Mouse (Mus musculus) spleen, postnatal 36 days (tissue): ENCODE results near the gene Nfe2l2.

Experiments used
- DNase-seq, 2 experiments: peaks; one replicate each; pipeline ENCODE4 v3.0.0; 2022; ENCODE audit warnings: low spot score in 2 of 2, mixed read lengths in 1 of 2

Gene Nfe2l2

DNA sequence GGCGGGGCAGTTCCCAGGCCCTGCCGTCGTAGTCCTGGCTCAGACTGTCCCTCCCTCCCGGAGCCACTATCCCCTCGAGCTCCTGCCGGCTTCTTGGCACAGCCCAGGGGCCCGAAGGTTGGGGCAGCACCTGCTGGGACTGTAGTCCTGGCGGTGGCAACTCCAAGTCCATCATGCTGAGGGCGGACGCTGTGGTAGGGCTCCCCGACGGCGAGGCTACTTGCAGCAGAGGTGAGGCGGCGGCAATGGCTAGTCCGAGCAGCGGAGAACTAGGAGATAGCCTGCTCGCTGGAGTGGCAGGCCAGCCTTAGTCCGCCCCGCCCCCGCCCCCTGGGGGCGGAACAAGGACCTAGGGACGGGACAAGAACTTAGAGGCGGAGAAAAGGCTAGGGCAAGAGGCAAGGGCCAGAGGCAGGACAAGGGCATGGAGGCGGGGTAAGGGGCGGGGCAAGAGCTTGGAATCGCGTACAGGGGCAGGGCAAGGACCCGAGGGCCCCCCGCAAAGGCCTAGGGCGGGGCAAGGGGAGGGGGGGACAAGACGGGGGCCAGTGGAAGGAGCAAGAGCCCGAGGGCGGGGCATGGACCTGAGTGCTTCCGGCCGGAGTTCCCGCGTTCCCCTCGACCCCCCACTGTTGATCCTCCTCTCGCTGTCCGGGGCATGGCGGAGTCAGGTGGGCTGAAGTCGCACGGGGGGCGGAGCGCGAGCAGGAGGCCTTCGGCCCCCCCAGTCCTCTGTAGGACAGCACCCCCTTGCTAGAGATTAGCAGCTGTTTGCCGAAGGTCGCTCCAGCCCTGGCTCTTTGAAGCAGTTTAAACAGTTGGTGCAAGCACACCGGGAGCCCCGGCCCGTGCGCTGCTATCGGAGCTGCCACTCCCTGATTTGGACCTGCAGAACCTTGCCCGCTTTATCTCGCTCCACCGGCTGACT is at the start of gene Nfe2l2:
Nfe2l2 (minus strand) TSS at position 408 of the 928 bp plus-strand sequence.
- DNase-seq: peak; percentile 100

DNA sequence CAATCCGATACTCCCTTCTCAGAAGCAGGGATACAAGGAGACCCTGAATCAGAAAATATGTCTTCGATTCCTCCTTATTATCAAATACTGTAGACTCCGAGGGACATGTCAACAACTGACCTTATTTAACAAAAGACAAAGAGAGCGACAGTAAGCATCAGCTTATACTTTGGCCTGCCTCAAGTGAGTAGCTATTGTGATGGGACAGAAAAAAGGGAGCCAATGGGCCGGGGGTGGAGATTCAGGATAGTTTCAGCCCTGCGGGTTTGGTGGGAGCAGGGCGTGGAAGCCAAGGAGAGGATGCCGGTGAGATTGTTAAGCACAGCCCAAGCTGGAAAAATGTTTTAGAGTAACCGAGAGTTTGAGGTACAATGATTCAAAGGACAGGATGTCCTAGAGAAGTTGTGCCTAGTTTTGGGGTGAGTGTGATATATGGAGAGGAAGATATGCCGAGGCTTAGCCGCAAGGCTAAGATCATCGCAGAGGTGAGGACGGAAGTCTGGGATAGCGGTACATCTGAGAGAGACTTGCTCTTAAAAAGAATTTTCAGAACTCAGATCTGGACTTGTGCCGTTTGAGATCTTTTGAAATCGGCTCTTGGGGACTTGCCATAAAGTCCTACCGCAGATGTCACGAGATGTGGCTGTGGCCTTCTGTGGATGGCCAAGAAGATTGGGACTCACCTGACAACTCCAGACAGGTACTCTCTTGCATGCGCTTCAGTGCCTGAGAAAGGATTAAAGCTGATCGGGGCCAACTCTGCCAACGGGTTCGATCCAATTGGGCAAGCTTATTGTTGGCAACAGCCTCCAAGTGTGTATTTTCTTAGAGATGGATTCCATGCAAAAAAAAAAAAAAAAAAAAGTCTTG is 48.1 kb upstream of the Nfe2l2 start:
- no peak for DNase-seq

DNA sequence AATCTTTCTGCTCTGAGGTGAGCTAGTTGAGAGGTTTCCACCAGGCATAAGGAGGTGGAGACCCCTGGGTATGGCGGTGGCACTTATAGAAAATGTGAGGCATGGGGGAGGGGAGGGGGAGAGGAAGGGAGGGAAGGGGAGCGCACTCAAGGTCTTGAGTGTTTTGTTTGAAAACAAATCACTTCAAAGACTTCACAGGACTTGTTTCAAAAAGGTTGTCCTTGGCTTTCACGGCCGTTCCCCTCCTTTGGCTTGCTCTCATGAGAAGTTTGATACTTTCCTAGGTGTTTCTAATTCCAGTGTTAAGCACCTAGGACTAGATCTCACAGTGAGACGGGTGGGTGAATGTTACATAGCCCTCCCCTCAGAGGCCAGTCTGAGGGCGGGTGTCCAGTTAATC is 47.5 kb upstream of the Nfe2l2 start:
- DNase-seq: no peak

DNA sequence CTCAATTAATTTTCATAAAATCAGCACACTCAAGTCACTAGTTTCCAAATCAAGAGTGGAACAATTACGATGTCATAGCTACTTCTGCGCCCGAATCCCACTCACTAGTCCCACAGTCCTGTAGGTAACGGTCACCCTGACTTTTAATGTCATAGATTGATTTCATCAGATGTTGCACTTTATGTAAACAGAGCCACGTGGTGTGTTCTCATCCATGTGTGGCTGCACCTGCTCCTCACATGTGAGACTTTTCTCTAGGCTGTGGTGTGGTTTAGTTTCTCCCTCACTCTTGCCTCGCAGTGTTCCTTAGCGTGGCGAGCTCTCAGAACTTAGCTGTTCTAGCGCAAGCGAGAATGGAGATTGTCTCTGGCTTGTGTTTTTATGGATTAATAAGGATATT is 46.4 kb upstream of the Nfe2l2 start:
- DNase-seq: no peak

DNA sequence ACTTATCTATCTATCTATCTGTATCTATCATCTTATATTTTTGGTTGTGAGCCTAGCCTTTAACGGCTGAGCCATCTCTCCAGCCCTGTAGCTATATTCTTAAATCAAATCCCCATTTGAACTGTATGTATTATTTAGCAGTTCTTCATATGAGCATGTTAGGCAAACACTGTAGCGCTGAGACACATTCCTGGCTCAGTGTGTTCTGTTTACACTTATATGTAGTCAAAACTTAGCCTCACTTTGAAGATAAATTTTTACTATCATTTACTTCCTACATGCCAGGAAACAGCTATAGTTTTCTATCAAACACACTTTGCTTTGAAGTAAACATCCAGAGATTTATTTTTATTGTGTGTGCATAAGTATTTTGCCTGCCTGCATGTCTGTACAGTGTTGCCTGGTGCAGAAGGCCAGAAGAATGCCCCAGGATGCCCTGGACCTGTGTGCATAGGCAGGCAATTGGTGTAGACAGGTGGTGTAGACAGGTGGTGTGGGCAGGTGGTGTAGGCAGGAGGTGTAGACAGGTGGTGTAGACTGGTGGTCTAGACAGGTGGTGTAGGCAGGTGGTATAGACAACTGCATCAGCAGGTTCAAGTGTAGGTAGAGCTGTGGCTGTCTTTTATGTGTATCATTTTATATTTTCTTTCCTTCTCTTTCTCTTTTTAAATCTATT is 45.7 kb upstream of the Nfe2l2 start:
- no peak for DNase-seq

DNA sequence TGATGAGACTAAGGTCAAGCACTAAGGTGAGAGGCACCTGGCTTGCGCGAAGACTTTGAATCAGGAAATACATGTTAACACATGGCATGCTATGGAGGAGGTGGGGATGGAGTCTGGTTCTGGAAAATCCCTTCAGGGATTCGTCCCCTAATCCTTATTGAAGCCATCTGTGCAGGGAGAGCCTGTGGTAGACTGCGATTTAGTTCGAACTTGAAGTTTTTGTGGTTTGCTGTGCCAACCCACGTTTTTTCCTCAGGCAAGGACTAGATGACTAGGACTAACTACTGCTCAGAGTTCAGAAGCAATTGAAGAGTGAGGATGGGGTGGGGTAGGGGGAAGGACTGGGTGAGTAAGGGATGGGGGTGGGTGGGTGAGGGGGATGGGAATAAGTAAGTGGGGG is 44.4 kb upstream of the Nfe2l2 start:
- no peak for DNase-seq

DNA sequence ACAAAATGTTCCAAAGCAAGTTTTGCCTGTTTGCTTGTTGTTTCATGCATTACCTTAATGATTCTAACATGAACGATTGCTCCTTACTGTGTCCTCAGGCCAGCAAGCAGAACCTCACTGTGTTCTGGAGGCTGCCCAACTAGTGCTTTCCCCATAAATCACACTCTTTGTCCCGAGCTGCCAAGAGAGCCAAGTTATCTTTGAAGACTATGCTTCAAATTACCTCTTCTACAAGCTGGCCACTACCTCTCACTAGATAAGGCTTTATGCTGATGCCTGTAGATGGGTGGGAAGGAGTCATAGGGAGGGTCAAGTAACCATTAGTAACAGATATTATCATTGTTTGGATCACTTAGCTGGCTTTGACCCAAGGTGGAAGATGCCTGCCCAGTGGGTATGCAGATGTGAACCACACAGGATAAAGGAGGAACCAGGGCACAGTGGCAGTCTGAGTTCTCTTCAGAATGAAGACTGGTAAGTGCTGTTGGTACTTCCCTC is 32.6 kb upstream of the Nfe2l2 start:
- no peak for DNase-seq

DNA sequence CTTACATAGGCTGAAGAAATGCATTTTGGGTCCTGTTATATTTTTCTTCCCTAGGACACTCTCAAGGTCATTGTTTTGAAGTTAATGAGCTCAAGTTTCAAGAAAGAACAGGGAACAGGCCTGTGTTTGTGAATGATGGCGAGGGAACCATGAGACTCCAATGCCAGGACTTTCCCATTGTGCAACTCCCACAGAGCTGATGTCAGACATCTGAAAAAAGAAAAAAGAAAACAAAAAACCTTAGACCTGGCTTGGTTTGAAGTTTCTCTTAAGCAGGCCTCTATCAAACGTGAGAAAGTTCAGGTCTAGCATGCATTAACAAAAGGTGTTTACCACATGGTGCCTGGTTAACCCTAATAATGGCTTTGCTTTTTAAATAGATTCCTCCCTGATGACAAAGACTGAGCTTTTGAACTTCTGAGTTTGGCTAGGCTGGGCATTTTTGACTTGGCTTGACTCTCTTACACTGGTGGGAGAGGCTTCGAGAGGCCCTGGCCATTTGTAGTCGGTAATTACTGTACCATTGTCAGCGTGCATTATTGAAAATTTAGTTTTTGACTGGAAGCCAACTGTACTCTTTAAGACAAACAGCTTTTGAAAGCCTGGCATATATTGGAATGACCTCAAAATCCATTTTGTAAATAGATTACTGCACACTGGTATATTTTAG is 29.9 kb upstream of the Nfe2l2 start:
- no peak for DNase-seq

DNA sequence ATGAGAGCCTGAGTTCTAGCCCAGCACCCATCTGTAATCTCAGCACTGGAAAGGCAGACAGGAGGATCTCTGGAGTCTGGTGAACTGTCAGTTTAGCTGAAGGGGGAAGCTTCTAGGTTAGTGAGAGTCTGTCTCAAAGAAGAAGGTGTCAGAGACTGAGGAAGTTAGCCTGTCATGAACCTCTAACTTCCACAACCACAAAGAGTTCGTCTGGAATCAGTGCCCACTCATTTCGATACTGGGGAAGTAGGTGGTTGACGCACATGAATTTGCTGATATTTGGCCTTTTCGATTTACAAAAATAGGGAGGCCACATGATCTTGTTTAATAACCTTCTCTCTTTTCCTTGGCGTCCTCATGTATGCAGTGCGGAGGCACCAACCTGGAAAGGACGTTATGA is 28.7 kb upstream of the Nfe2l2 start:
- peak in 1 of 2 experiments; percentile 10 for DNase-seq

DNA sequence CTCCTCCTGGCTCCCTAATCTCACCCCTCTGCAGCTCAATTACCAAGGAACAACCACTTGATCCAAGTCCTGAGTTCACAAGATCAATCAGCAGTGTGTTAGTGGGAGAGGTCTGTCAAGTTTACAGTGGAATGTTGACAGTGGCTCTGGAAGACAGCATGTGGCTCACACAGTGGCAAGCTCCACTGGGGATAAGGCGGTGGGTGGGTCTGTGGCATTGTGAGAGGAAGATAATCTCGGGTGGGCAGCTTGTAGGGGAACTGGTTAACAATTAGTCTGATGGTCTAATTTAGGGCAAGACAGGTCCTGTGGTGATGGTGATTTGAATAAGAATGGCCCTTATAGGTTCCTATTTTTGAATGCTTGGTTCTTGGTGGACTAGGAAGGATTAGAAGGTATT is 27.5 kb upstream of the Nfe2l2 start:
- no peak for DNase-seq

DNA sequence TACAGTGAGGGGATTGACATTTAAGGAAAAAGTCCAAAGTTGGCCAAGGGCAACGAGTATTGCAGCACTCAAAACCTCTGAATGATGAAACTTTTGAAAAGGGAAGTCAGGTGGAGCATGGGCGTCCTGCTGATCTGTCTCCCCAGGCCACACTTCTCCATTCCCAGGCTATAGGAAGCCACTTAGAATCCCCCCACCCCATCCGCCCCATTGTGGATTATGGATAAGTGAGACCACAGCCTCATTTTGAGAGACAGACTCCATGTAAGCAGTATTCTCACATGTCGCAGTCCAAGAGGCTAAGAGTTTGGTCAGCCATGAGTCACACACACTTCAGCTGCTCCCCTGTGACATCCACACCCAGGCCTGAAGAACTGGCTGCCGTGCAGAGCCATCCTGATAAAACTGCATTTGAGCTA is 26.8 kb upstream of the Nfe2l2 start:
- DNase-seq: peak in 1 of 2 experiments; percentile 32

DNA sequence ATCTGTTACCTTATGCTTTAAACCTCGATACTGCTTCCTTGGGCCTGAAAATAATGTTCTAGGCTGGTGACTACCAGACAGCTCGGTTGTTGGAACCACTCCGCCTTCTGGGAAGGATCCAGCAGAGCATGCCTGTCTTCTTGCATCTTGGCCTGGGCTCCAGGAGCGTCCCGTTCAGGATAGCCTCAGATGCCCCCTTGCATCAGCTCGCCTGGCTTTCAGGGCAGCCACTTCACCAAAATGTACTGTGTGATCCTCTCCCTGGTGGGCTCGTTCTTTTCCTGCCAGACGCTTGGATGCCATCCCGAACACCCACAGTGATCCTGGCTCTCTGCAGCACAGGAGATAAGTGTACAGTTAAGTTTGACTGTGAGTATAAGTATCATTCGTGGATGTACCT is 25.6 kb upstream of the Nfe2l2 start:
- no peak for DNase-seq

DNA sequence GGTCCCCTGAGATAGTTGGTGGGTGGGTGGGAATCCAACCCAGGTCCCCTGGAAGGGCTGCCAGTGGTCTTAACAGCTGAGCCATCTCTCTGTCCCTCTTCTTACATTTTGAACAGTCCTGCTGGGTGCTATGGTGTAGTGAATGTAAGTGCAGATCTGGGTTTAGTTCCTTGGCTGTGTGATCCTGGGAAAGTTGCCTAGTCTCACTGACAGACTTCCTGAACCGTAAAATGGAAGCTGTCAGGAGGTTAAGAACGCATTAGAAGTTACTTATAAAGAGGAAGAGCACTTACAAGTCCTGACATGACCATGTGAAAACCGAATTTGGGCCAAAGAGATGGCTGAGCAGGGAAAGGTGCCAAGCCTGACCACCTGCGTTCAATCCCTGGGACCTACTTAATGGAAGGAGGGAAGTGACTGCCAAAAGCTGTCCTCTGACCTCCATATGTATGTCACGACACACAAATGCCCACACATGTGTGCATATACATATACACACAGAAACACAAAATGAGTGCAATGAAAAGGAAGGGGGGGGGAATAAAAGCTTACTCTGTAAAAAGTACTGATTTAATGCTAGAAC is 20.5 kb upstream of the Nfe2l2 start:
- no peak for DNase-seq

DNA sequence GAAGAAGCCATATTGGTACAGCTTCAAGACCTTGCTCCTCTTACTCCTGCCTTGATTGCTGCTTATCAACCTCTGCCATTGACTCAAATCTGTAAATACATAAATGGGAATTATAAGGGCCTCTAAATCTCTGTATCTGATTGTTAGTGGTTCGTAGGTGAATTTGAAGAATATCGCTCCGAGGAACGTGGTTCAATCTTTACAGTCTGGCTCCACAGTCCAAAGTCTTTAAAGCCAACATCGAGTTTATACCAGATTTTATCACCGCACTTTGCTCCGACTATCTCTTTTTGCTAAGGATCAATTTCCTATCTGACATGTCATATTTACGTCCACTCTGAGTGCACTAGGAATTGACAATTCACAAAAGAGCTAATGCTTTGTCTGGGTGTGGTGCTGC is 19.0 kb upstream of the Nfe2l2 start:
- DNase-seq: no peak

DNA sequence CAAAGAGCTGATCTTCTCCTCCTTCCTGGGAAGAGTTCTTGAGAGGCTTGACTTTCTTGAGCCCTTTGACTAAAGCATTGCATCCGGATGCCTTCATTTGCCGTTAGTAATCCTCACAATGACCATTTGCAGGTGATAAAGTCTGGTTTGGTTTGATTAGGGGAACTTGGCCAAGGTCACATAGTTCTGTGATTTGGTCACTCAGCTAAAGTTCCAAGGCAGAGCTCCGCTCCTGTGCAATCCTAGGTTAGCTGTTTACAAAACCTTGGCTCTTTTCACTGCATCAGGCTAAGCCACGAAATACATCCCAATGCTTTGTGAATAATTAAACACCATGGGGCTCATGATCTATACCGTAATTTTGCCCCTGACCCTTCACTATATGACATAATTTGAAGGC is 18.5 kb upstream of the Nfe2l2 start:
- DNase-seq: no peak

DNA sequence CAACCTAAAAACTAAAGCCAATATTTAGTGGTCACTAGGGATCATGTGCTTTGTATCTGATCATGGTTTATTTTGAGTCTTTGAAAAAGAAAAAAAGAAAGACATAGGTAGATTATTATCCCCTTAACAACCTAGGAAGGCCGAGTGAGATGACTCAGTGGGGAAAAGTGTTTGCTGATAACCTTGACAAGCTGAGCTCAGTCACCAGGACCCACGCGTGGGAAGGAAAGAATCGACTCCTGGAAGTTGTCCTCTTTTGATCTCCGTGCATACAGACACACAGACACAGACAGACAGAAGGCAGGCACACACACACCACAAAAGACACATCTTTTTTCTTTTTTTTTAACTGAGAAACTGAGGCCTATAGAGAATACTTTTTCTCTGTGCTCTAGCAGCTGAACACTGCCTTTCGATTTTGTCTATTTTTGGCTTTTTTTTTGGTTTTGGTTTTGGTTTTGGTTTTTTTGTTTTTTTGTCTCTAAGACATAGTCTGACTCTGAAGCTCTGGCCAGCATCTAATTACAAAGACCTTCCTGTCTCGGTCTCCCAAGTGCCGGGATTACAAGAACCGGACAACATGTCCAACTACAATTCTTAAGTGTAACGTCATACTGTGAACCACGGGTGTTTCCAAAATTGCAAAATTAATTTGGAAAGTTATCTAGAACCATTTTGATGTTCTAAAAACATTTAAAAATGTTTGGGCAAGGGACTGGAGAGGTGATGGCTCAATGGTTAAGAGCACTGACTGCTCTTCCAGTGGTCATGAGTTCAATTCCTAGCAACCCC is 16.0 kb upstream of the Nfe2l2 start:
- no peak for DNase-seq

DNA sequence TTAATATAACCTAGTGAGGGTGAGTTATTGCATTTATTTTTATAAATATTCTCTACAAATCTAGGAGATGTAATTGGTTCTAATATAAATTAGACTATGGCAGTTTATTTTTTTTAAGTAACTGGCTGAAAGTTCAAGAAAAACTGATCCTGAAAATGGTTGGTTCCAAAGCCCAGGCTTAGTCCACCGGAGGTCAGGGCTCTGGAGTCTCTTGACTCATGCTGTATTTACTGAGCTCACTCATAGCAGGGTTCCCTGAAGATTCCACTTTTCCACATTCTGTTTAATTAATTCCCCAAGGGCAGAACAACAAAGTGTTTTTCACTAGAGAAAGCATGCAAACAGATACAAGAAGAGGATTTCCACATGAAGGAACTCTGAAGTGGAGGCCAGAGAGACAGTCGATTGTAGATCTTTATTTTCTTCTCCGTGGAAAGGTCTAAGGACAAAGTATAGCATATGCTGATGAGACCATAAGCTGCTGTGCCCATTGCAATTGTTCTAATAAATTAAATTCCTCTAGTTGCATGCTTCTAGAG is 15.0 kb upstream of the Nfe2l2 start:
- no peak for DNase-seq

DNA sequence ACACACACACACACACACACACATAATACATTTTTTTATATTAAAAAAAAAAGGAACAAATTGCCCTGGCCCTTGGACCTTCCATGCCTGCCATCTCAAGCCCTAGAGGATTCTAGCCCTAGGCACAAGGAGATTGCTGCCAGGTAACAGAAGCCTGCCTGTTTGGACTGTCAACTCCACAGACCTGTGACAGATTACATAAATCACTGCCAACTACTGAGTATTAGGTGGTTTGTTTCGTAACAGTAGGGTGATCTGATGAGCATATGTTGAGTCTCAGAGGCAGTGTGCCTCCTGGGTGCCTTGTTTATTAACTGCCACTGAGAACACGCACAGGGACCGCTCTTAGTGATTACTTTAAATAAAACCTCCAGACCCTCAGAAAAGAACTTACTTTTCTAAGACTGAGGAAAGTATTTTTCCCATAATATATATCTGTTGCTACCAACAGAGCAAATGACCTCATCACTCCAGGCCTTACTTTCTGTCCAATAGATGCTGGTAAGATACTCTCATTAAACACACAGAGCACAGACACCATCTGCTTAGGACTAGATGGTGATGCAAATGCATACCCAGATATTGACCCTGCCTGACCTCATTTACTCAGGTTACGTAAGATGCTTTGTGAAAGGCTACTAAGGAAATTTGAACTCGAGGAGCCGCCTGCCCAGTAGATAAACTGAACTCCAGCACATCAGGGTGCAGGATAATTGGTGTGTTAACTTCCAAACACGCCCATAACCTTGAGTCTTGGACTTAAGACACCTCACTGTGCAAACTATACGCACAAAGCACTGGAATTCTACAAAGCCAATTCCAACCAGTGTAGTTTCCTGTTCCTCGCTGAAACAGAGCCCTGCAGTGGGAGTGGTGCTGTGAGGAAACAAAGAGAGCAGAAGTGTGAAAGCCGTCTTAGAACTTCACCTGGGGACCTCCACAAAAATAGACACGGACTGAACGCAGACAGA is 11.9 kb upstream of the Nfe2l2 start:
- DNase-seq: no peak

DNA sequence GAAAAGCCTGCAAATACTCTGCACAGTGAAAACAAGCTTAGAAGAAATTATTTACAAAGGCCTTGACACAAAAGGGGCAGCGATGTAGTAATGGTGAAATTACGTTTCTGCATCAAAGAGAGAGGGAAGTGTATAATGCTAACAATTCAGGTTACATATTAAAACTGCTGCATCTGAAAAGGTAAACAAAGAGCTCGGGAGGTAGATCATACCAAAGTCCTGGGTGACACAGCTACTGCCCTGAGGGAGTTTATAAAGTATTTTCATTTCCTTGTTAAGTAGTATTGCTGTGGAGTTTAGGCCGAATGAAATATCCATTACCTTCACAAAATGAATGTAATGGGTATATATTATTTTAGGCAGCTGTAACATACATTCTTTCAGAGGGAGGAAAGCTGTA is 10.3 kb upstream of the Nfe2l2 start:
- DNase-seq: no peak
